Mouse (Mus musculus) CD4-positive, CD25-positive, alpha-beta regulatory T cell, adult 4 months (primary cell): ENCODE results near the gene Msantd3. TPM values are rescaled to one million over a fixed set of nuclear protein-coding genes. Genes with fewer than 3 reads are reported as not detected.

Experiments used
- ATAC-seq: one replicate; pipeline ENCODE4 v1.8.0; 2017
- polyA plus RNA-seq, 2 experiments: library from polyadenylated mRNA; unstranded; fragments of 100-300 nt; shearing (Covaris generic); gene quantifications; one replicate each; pipeline ENCODE4 v1.2.1; 2017

The Msantd3 gene
- polyA plus RNA-seq, 2 experiments from 2014 or later: not detected

GRCm38 (mm10) chr4:48555729-48556128 is 16.0 kb downstream of the Msantd3 start:
- ATAC-seq: no peak

GRCm38 (mm10) chr4:48559652-48560051 is 19.9 kb downstream of the Msantd3 start:
- ATAC-seq: no peak

DNA sequence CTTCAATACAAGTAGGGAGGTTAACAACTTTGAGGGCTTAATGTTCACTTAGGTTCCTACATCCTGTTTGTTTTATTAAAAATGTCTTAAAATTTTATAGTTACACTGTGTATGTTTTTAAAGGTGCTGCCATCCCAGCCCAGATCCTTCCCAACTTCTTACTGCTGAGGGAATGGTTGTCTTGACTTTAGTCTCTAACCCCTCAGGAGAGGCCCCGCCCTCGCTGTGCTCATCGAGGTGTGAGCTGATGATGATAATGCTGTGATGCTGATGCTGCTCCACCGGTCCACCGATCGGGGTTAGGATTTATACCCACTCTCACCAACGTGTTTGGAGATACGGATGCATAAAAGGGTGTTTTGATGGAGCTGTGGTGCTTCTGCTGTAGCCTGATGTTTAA is 22.1 kb downstream of the Msantd3 start:
- ATAC-seq: no peak

GRCm38 (mm10) chr4:48564962-48565361 is 25.2 kb downstream of the Msantd3 start:
- no peak for ATAC-seq

DNA sequence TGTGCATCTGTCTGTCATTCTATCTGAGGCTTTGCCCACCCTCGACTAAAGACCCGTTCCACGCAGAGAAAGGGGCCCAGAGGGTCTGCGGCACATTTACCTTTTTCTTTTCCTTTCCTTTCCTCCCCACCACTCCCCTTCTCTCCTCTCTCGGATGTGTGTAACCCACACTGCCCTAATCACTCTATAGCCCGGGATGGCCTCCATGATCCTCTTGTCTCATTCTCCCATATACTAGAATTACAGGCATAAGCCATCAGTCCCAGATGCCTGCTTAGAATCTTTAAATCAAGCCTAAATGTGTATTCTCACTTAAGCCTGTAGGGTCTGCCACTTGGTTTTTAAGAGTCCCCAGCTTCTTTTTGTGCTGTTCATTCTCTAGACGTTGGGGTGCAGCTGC is 36.6 kb downstream of the Msantd3 start:
- ATAC-seq: no peak

GRCm38 (mm10) chr4:48577831-48578230 is 38.1 kb downstream of the Msantd3 start:
- ATAC-seq: no peak

- ATAC-seq: no peak
Measured at GRCm38 (mm10) chr4:48578399-48578798, 38.7 kb downstream of the Msantd3 start.

- no peak for ATAC-seq
Measured at GRCm38 (mm10) chr4:48579475-48580110, 39.9 kb downstream of the Msantd3 start.

- ATAC-seq: no peak
Measured at GRCm38 (mm10) chr4:48581201-48581600, 41.5 kb downstream of the Msantd3 start.

DNA sequence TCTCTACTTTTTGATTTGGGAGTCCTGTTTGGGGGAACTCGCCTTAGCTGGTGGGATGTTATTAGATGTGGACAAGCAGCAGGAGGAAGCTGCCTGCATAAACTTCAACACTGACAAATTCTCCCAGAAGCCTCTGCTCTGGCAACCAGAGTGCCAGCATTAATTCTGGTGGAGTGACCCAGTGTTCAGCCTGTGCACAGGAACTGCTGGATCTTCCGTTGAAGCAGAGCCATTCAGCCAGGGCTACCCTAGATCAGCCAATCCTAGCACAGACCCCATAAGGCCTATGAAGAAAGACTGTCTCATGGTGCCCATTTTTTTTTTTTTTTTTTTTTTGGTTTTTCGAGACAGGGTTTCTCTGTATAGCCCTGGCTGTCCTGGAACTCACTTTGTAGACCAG is 42.3 kb downstream of the Msantd3 start:
- no peak for ATAC-seq

- ATAC-seq: no peak
Measured at GRCm38 (mm10) chr4:48582941-48583340, 43.2 kb downstream of the Msantd3 start.

DNA sequence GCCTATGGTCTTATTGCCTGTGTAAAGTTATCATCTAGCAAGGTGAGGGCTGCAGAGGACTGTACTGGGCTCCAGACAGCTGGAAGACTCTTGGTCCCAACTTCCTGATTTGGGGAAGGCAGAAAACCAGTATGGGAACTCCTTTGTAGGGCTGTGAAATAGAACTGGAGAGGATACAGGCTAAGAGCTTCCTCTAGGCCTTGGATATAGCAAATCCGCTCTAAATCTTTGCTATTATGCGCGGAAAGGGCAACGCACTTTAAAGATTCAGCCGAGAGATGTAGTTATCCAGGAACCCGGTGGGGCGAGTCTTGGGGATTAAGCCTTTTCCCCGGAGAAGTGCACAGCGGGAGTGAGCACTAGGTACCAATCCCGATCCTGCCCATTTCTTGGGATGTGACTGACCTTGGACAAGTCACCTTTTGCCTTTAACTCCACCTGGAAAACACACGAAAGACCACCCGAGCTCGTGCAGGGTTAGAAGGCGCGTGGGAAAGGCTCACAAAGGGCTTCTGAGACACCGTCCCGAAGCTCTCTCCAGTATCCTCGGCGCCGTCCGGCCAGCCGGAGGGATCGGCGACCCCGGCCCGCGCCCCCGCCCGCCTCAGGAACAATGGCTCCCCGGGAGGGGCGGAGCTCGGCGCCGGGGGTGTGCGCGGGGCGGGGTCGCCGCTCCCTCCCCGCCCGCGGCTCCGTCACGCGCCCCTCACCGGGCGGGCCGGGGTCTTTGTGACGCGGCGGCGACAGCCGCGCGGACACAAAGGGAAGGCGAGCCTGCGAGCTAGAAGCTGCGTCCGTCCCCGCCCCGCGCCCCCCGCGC is 44.9 kb downstream of the Msantd3 start, which contains the start of gene Tmeff1:
Gene Tmeff1 (plus strand): TSS at position 754 of the 820 bp plus-strand sequence.
- no peak for ATAC-seq

DNA sequence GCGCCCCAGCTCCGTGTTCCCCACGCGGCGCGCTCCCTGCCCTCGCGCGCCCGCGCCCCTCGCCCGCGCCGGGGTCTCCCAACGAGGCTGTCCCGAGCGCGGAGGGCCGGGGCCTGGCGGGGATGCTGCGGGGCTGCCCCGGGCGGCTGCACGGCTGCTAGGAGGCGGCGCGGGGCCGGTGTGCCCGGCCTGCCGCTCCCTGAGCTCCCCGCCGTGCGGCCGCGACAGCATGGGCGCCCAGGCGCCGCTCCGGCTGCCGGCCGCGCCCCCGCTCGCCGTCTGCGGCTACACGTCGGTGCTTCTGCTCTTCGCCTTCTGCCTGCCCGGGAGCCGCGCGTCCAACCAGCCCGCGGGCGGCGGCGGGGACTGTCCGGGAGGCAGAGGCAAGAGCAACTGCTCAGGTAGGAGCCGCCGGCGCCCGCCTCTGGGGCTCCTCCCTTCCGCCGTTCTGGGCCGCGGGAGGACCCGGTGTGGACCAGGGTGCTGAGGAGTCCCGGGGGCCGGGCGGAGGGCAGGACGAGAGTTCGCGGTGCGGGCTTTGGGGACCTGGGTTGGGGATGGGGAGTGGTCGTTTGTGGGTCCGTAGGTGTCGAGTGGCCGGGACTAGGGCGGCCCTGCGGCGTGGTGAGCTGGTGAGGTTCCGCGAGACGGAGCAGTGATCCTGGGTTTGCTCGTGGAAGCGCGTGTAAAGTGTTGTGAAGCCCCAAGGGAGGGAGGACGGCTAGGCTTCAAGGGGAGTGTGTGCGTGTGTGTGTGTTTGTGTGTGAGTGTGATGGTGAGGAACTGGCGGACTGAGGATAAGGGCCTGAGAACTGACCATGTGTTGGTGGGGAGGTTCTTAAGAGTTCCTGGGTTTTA is 45.7 kb downstream of the Msantd3 start:
- ATAC-seq: no peak

DNA sequence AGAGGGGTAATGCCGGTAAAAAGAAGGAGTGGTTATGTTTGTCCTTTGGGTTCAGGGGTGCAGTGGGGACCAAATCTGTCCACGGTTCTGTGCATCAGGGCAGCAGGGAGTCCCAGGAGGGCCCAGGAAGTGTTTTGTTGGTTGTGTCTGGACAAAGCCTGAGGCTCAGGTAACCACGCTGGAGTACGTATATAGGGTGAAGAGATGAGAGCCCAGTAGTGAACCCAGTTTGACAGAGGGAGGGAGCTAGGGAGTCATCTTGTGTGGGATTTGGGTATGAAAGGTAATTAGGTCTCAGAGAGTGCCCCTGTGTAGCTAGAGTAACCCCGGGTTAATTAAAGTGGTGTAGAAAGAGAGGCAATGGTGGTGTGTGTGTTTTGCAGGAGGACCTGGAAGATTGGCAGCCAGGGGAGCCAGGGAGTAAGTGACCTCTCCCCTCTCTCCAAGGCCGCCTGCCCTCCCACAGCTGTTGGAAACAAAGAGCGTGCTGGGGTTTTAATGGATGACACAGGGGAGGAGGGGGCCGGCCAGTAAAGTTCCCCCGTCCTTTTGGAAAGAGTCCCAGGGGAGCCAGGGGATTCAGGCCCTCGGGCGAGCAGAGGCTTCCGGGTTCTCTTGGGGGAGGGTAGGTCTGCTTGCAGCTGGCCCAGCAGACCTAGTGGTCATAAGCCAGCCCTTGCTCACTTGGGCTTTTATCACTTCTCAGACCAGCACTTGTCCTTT is 46.5 kb downstream of the Msantd3 start:
- no peak for ATAC-seq

- no peak for ATAC-seq
Measured at GRCm38 (mm10) chr4:48587526-48587925, 47.8 kb downstream of the Msantd3 start.

GRCm38 (mm10) chr4:48588576-48588975 is 48.8 kb downstream of the Msantd3 start:
- ATAC-seq: no peak

DNA sequence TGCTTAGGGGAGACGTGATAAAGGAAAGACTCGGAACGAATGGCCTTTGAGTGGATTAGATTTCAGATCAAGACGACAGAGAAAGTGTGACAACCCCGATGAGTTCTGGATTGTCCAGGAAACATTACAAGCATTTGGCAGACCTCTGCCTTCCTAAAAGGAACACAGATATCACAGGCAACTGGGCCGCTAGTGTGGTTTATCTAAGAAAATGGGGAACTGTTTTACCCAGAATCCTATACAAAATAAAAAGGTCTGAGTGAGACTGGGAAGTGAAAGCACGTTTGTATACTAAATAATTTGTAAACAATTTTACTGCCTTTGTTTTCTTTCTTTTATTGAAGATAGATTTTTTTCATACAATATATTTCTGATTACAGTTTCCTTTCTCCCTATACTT is 51.1 kb downstream of the Msantd3 start:
- ATAC-seq: no peak

DNA sequence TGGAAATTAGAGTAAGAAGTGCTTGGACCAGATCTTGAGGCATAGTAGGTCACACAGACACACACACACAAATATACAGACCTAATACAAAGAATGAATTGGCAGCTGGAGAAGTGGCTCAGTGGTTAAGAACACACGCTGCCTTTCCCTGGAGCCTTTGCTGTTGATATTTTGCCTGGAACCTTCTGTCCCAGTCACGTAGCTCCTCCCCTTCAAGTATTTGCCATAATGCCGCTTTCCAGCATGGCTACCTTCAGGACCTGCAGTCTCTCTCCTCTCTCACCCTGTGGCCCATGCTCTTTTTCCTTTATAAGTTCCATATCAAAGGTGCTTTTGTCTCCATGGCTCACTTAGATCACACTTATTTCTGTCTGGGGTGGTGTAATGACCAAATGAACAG is 51.7 kb downstream of the Msantd3 start:
- no peak for ATAC-seq

DNA sequence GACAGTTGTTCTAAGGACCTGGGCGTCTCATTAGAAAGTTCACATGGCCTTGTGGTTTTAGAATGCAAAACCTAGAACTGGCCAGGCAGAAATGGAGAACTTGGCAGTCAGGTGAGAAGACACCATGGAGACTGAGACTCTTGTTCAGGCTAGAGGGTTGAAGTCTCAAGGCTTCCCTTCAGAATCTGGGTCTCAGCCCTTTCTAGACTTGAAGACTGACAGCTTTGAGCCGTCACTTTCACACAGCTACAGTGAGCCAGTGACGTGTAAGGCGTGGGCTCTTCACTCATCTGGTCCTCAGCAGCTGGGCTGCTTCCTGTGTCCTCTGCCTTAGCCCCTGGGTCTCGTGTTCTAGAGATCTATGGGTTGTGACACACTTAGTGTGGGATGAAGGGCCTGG is 52.6 kb downstream of the Msantd3 start:
- ATAC-seq: no peak

DNA sequence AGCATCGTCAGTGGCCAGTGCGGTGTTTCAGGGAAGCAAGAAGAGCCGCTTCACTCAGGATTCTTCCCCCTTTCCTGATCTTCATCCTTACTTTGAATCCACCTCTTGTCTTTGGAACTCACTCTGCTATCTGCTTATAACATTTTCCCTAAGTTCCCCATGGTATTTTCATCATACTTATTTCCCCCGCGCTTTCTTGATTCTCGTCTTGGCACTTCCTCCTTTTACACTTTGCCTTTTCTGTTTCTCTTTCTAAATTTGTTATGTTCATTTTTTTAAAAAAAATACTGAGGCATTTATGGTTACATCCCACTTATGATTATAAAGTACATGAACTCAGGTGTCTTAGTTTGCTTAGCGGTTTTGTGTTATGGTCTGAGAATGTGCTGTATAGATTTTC is 53.1 kb downstream of the Msantd3 start:
- no peak for ATAC-seq

- ATAC-seq: no peak
Measured at GRCm38 (mm10) chr4:48596111-48596510, 56.4 kb downstream of the Msantd3 start.

GRCm38 (mm10) chr4:48605650-48606049 is 65.9 kb downstream of the Msantd3 start:
- ATAC-seq: no peak

- ATAC-seq: no peak
Measured at GRCm38 (mm10) chr4:48609485-48609884, 69.8 kb downstream of the Msantd3 start.
